Mouse (Mus musculus) limb, embryonic 15.5 days (tissue): Measurements from ENCODE around the gene Hif1an. TPM values are rescaled to one million over a fixed set of nuclear protein-coding genes. Genes with fewer than 3 reads are reported as not detected.

Experiments used
- ATAC-seq: fragments of 200-750 bp; cut with Nextera tagmentation; 2 replicates; pipeline ENCODE4 v1.8.0; 2017; ENCODE audit warnings: low read depth, moderate TSS enrichment; ENCODE audit not compliant: insufficient number of reproducible peaks, low FRiP score, low TSS enrichment
- H3K27ac ChIP-seq: fragments of 300-500 bp; sonication (generic); 2 replicates; pipeline ENCODE4 v1.5.1; 2015; ENCODE audit warnings: moderate library complexity, mild to moderate bottlenecking, inconsistent platforms
- H3K27me3 ChIP-seq: fragments of 300-500 bp; sonication (generic); 2 replicates; pipeline ENCODE4 v1.6.1; 2015; ENCODE audit warnings: inconsistent platforms
- H3K36me3 ChIP-seq: fragments of 300-500 bp; sonication (generic); 2 replicates; pipeline ENCODE4 v1.6.1; 2015; ENCODE audit warnings: inconsistent platforms
- H3K4me1 ChIP-seq: fragments of 300-500 bp; sonication (generic); 2 replicates; pipeline ENCODE4 v1.6.1; 2015; ENCODE audit warnings: inconsistent platforms
- H3K4me2 ChIP-seq: fragments of 300-500 bp; sonication (generic); 2 replicates; pipeline ENCODE4 v1.6.1; 2015; ENCODE audit warnings: mild to moderate bottlenecking, inconsistent platforms
- H3K4me3 ChIP-seq: fragments of 300-500 bp; sonication (generic); 2 replicates; pipeline ENCODE4 v1.5.1; 2015; ENCODE audit warnings: mild to moderate bottlenecking, inconsistent platforms
- H3K9ac ChIP-seq: fragments of 300-500 bp; sonication (generic); 2 replicates; pipeline ENCODE4 v1.6.1; 2015; ENCODE audit warnings: inconsistent platforms
- H3K9me3 ChIP-seq: fragments of 300-500 bp; sonication (generic); 2 replicates; pipeline ENCODE4 v1.6.1; 2016; ENCODE audit warnings: inconsistent platforms
- WGBS: fragments of 180-500 bp; shearing (Covaris S2); methylation state at CpG from one replicate; pipeline ENCODE4 v1.1.7; 2015; 5-methylcytosine and 5-hydroxymethylcytosine counted together
- polyA plus RNA-seq: library from polyadenylated mRNA; unstranded; fragments of >200 nt; fragmentation: Nextera tagmentation; extraction: Ambion mirVana; gene quantifications from 2 replicates; pipeline ENCODE4 v1.2.1, GENCODE M21; 2015

Hif1an gene
- polyA plus RNA-seq, 1 experiment from 2014 or later: 31.2 TPM

DNA sequence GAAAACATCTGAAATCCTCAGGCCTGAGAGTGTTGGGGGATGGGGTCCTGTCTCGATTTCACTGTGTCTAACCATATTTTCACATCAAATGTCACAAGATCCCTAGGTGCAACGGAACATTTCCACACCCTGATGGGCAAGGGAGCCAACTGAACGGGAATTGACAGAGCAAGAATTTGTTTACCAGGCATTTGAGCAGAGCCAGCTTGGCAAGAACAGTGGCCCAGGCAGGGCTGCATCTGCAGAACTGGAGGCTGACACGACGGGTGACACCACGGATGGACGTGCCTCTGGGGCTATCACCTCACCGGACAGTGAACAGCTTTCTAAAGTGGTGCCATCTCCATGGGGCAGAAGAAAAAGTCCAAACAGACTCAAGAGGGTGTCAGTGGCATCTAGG, 25.2 kb upstream of the Hif1an start:
- no peak for ATAC-seq
- Histone ChIP-seq H3K4me2 (no peak overlapping the region), H3K27me3 (no peaks in the 10 kb centered on the region), H3K9me3 (no peaks in the 10 kb centered on the region), H3K9ac (no peak overlapping the region), H3K4me1 (no peaks in the 10 kb centered on the region), H3K27ac (no peak overlapping the region), H3K36me3 (no peaks in the 10 kb centered on the region), H3K4me3 (no peak overlapping the region)
- 78% methylated on average over 8 of the region's 8 CpGs for WGBS

DNA sequence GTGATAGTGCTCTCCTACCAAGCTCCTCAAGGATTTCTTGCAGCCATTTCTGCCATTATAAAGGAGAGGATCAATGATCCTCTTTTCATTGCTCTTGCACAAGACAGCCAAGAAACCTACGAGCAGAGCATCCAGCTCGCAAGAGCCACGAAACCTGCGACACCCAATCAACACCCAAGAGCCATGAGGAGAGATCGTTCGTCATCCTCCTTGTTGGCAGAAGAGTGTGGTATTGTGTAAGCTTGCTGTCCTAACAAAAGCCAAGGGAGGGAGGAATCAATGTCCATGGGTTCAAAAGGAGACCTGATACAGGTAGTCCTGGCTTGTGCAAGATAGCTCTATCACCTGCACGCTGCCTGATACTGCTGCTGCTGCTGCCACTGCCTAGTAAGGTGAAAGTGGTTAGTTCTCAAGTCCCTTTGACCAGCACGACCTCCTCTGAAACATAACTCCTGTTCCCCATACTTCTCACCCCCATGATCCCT, 19.9 kb upstream of the Hif1an start:
- WGBS: 83% methylated on average over 8 of the region's 8 CpGs
- Histone ChIP-seq H3K9me3 (no peaks in the 10 kb centered on the region), H3K27me3 (peaks cover 22% of the 10 kb centered on the region), H3K4me2 (no peak overlapping the region), H3K9ac (no peak overlapping the region), H3K4me3 (no peak overlapping the region), H3K4me1 (peaks cover 8% of the 10 kb centered on the region), H3K36me3 (0 out of 2 replicates have a peak, but pooled peaks cover under 1% of the 10 kb centered on the region), H3K27ac (no peak overlapping the region)
- ATAC-seq: no peak

DNA sequence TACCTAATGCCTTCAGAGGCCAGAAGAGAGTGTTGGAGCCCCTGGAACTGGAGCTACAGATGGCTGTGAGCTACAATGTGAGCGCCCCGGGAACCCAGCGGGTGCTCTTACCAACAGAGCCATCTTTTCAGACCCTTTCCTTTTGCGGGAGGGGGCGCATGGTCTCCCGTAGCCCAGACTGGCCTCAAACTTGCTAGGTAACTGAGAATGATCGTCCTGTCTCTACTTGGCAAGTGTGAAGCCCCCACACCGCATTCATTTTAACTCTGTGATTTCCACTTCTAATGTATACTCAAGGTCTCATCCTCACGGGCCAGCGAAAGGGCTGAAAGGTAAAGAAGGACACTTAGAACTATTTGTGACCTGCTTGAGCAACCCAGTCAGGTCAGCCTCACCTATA, 18.3 kb upstream of the Hif1an start:
- H3K4me2 ChIP-seq: no peak overlapping the region
- peaks cover 17% of the 10 kb centered on the region for H3K36me3 ChIP-seq
- no peak overlapping the region for H3K4me3 ChIP-seq
- H3K9ac ChIP-seq: no peak overlapping the region
- no peak for ATAC-seq
- H3K27me3 ChIP-seq: peaks cover 22% of the 10 kb centered on the region
- H3K9me3 ChIP-seq: no peaks in the 10 kb centered on the region
- H3K4me1 ChIP-seq: peaks cover 8% of the 10 kb centered on the region
- 66% methylated on average over 10 of the region's 10 CpGs for WGBS
- no peak overlapping the region for H3K27ac ChIP-seq

DNA sequence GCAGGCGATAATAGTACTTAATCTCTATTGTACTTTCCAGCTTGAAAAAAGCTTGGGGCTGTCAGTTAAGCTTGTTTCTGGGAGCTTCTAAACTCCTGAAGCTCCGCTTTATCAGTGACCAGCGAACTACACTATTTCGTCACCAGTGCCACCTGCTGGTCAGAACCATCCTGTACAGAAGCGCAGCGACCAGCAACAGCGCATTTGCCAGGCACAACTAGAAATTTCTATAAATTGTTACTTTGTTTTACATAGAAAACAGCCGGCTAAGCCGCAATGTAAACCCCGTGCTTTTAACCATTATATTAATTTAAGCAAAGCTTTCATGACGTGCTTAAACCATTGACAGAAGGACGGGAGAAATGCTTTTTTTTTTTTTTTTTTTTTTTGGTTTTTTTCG, 17.9 kb upstream of the Hif1an start:
- Histone ChIP-seq H3K27ac (no peak overlapping the region), H3K9me3 (no peaks in the 10 kb centered on the region), H3K4me2 (peak overlapping the region; percentile 59; the same call in 1 of the 2 replicates), H3K4me3 (peak overlapping the region; percentile 43; the same call in 1 of the 2 replicates), H3K4me1 (peaks cover 8% of the 10 kb centered on the region), H3K36me3 (peaks cover 21% of the 10 kb centered on the region), H3K9ac (no peak overlapping the region), H3K27me3 (peaks cover 22% of the 10 kb centered on the region)
- ATAC-seq: no peak
- WGBS: 4% methylated on average over 13 of the region's 13 CpGs

DNA sequence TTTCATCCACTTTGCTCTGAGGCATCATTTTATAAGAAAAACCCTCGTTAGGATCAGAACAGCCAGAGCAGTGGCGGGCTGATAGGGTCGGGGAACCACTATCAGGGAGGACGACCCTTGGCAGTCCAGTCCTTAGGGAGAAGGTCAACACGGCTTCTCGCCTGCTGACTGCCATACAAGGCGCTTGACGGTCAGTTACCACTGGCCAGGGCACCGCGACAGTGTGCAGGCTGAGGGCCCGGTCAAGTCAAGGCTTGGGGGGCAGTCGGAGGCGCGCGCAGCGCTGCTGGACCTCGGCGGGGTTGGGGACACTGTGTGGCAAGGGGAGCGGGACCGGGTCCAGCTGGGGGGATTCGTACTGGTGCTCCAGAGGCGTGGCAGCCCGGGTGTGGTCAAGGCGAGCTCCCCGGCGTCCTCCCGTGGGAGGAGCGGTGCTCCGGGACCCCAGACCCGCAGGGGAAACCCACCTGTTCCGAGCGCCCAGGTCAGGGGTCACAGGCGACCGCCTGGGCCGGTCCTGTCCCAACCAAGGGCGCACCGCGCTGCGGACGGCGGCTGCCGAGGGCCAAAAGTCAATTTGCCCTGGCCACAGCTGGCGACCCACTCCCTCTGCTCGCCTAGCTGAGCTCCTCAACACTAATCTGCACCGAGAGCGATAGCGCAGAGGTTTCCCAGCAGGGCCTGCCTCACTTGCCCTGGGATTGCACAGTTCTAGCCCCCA, 17.2 kb upstream of the Hif1an start, which contains the start of gene Sec31b:
Gene Sec31b, minus strand, starts transcription at position 544 of the 721 bp plus-strand sequence.
- Histone ChIP-seq H3K4me1 (peaks cover 8% of the 10 kb centered on the region), H3K9me3 (no peaks in the 10 kb centered on the region), H3K27ac (no peak within 1 kb of the TSS), H3K9ac (no peak within 1 kb of the TSS), H3K4me2 (peak within 1 kb of the TSS; percentile 59), H3K36me3 (peaks cover 28% of the 10 kb centered on the region), H3K27me3 (peaks cover 22% of the 10 kb centered on the region), H3K4me3 (peak within 1 kb of the TSS; percentile 43)
- WGBS: 2% methylated on average over 45 of the region's 47 CpGs
- no peak for ATAC-seq

DNA sequence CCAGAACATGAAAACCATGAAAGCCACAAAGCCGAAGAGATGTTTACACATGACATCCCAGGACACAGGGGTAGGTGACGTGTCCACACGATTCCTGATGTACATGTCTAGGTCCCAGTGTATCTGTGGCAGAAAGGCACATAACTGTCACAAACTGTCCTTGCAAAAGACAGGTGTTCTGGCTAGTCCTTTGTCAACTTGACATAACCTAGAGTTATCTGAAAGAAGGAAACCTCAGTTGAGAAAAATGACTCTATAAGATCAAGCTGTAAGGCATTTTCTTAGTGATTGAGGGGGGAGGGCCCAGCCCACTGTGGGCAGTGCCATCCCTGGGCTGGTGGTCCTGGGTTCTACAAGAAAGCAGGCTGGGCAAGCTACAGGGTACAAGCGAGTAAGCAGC, 9.9 kb upstream of the Hif1an start, which contains the start of gene Gm20538:
Gene Gm20538, minus strand, starts transcription at position 101 of the 400 bp plus-strand sequence.
- H3K4me1 ChIP-seq: peaks cover 12% of the 10 kb centered on the region
- no peak within 1 kb of the TSS for H3K9ac ChIP-seq
- ATAC-seq: no peak
- H3K27me3 ChIP-seq: no peaks in the 10 kb centered on the region
- H3K27ac ChIP-seq: no peak within 1 kb of the TSS
- 97% methylated on average over 4 of the region's 4 CpGs for WGBS
- H3K4me3 ChIP-seq: no peak within 1 kb of the TSS
- H3K36me3 ChIP-seq: peaks cover 57% of the 10 kb centered on the region
- no peaks in the 10 kb centered on the region for H3K9me3 ChIP-seq
- H3K4me2 ChIP-seq: no peak within 1 kb of the TSS

DNA sequence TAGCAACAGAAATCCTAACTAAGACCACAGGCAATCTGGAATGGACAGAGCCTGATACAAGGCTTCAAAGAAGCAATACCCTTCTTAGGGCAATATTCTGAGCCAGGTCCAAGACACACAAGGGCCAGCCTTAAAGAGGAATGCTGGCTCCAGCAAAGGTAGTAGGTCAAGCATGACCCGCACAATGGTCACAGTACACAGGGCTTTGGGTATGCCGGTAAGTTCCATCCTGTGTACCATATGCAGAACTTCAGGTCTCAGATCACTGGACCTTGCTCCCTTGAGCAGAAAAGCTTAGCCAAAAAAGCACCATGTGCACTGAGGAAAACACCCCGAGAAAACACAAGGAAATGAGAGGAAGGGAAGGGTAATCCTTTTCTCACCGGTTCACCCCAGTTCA, 9.4 kb upstream of the Hif1an start:
- H3K4me1 ChIP-seq: peaks cover 12% of the 10 kb centered on the region
- H3K4me3 ChIP-seq: no peak overlapping the region
- H3K27me3 ChIP-seq: no peaks in the 10 kb centered on the region
- H3K4me2 ChIP-seq: no peak overlapping the region
- H3K36me3 ChIP-seq: peaks cover 52% of the 10 kb centered on the region
- H3K27ac ChIP-seq: no peak overlapping the region
- no peak for ATAC-seq
- no peak overlapping the region for H3K9ac ChIP-seq
- no peaks in the 10 kb centered on the region for H3K9me3 ChIP-seq
- WGBS: 95% methylated on average over 4 of the region's 4 CpGs

DNA sequence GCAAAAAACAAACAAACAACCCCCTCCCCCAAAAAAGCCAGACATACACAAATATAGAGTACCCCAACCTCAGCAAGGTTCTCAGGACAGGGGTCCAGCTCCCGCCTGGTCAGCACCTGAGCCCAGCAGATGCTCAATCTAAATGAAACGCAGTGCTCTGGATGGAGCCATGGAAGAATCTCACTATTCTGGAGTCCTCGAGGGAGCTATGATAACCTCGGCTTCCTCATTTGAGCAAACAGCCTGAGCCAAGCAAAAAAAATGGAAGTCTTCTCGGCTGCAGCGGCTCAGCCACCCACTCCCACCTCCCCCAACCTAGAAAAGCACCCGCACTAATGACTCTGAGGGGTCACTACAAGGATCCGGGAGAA, 8.2 kb upstream of the Hif1an start:
- H3K27me3 ChIP-seq: no peaks in the 10 kb centered on the region
- peaks cover 40% of the 10 kb centered on the region for H3K36me3 ChIP-seq
- H3K9ac ChIP-seq: peak overlapping the region; percentile 87
- ATAC-seq: no peak
- H3K4me3 ChIP-seq: peak overlapping the region; percentile 71
- H3K4me1 ChIP-seq: peaks cover 12% of the 10 kb centered on the region
- H3K9me3 ChIP-seq: no peaks in the 10 kb centered on the region
- WGBS: 4% methylated on average over 8 of the region's 8 CpGs
- H3K27ac ChIP-seq: no peak overlapping the region
- peak overlapping the region; percentile 76 for H3K4me2 ChIP-seq

DNA sequence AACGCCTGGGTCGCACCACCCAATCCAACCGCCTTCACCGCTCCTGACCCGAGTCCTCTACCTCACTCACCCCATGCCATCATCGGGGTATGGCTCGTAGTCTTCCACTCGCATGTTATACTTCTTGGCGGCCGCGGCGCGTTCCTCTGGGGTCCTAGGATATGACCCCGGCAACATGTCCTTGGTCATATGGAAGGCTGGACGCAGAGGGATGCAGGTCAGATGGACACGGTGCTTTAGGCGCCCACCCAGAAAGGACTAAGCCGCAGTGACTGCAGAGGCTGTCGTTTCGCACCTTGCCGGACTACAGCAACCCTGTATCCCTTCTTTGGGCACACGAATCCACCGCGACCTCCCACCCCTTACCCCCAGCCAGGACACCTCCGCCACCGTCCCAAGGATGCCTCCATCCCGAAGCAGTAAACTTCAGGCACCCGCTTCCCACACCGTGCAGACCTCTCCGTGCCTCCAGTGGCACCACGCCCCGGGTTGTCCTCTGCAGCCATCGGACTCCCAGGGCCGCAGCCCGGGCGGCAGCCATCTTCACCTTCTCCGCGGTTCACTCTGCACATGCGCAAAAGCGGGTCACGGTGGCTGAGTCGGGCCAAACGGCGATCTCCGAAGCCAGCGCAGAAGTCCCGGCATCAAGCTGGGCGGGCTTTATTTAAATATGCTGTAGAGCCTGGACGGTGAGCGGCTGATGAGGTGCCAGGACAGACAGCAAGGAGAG, 7.6 kb upstream of the Hif1an start, which contains the start of gene Ndufb8:
Gene Ndufb8, minus strand, starts transcription at position 580 of the 730 bp plus-strand sequence.
- H3K4me1 ChIP-seq: peaks cover 12% of the 10 kb centered on the region
- peak within 1 kb of the TSS; percentile 76 for H3K4me2 ChIP-seq
- peaks cover 34% of the 10 kb centered on the region for H3K36me3 ChIP-seq
- peak within 1 kb of the TSS; percentile 48 for H3K27ac ChIP-seq
- H3K27me3 ChIP-seq: no peaks in the 10 kb centered on the region
- peak within 1 kb of the TSS; percentile 87 for H3K9ac ChIP-seq
- peak; percentile 69; the same call in 1 of the 2 replicates for ATAC-seq
- under 1% methylated on average over 50 of the region's 50 CpGs for WGBS
- H3K4me3 ChIP-seq: peak within 1 kb of the TSS; percentile 71
- H3K9me3 ChIP-seq: no peaks in the 10 kb centered on the region

DNA sequence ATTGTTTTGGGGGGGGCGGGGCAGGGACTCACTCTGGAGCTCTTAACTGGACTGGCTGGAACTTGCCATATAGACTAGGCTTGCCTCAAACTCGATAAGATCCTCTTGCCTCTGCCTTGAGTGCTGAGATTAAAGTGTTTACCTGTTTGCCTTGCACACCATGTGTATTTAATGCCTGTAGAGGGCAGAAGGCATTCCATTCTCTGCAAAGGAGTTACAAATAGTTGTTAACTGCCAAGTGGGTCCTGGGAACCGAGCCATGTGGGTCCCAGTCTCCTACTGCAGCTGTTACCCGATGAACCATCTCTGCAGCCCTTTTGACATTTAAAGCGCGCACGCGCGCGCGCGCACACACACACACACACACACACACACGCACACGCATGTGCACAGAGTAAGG, 1.4 kb downstream of the Hif1an start:
- H3K4me3 ChIP-seq: peak overlapping the region; percentile 81
- no peak overlapping the region for H3K9ac ChIP-seq
- no peaks in the 10 kb centered on the region for H3K27me3 ChIP-seq
- 85% methylated on average over 14 of the region's 14 CpGs for WGBS
- peaks cover 24% of the 10 kb centered on the region for H3K4me1 ChIP-seq
- no peaks in the 10 kb centered on the region for H3K9me3 ChIP-seq
- 0 out of 2 replicates have a peak overlapping the region, but pooled peaks have one; percentile 22 for H3K27ac ChIP-seq
- peaks cover 39% of the 10 kb centered on the region for H3K36me3 ChIP-seq
- H3K4me2 ChIP-seq: peak overlapping the region; percentile 70
- no peak for ATAC-seq

DNA sequence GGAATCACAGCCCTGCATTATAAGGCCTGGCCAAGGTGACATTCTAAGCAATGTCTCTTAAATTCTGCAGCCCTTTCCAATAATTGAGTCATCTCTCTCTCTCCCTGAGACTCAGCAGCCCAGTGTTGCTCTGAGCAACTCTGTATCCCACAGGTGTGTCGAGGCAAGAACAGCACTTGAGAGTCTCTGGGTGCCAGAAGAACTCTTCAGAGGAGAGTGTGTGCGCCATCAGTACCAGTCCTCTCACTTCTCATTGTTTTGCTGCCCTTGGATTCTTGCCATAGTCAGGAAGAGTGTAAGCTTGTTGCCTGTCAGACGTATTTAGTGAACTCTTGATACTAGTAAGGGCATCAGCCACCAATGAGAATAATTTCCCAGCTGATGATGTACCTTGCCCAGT, 5.1 kb downstream of the Hif1an start:
- H3K4me1 ChIP-seq: peaks cover 24% of the 10 kb centered on the region
- H3K9me3 ChIP-seq: no peaks in the 10 kb centered on the region
- H3K9ac ChIP-seq: no peak overlapping the region
- peaks cover 74% of the 10 kb centered on the region for H3K36me3 ChIP-seq
- ATAC-seq: no peak
- no peak overlapping the region for H3K27ac ChIP-seq
- H3K27me3 ChIP-seq: no peaks in the 10 kb centered on the region
- H3K4me2 ChIP-seq: no peak overlapping the region
- 90% methylated on average over 3 of the region's 3 CpGs for WGBS
- H3K4me3 ChIP-seq: no peak overlapping the region

DNA sequence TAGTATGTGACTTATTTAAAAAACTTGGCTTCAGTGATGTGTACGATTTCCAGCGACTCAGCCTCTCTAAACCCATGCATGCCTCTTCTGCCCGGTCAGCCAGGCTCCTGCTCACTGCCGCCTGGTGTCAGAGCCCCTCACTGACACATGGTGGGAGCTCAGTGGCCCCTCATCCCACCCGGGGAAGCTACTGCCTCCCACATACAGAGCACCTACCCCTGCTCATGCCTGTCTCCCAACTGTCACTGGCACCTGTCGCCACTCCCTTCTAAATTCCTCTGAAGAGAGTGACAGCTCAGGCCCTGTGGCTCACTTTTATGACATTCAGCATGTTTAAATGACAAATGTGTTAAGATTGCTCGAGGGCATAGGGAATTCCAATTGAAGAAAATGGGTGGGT, 13.6 kb downstream of the Hif1an start:
- ATAC-seq: no peak
- H3K9me3 ChIP-seq: no peaks in the 10 kb centered on the region
- 59% methylated on average over 7 of the region's 7 CpGs for WGBS
- no peak overlapping the region for H3K27ac ChIP-seq
- no peaks in the 10 kb centered on the region for H3K4me1 ChIP-seq
- no peak overlapping the region for H3K9ac ChIP-seq
- peaks cover 45% of the 10 kb centered on the region for H3K36me3 ChIP-seq
- peaks cover 3% of the 10 kb centered on the region; the same call in 1 of the 2 replicates for H3K27me3 ChIP-seq
- no peak overlapping the region for H3K4me2 ChIP-seq
- H3K4me3 ChIP-seq: no peak overlapping the region
